Mouse (Mus musculus) kidney, adult 2 months (tissue): ENCODE measurements at regions not wholly inside any gene's neighbourhood (a gene's known extent, or its start where the extent isn't known, plus 50 kb on each side); places are given as distances from the start of the nearest gene placed in this dataset.

Experiments
- DNase-seq: peaks from one replicate; pipeline ENCODE4 v3.0.0; 2021
- H3K27ac ChIP-seq: fragments of 200-500 bp; 2 replicates; pipeline ENCODE4 v1.5.1; 2012; ENCODE audit warnings: low read depth, low read length, control low read depth, inconsistent platforms; ENCODE audit not compliant: insufficient read depth
- H3K27me3 ChIP-seq: fragments of 200-500 bp; replicated peaks from 2 replicates; pipeline ENCODE4 v1.6.1; 2012; ENCODE audit warnings: mild to moderate bottlenecking, moderate library complexity, low read length, inconsistent platforms; ENCODE audit not compliant: control insufficient read depth, insufficient read depth
- H3K36me3 ChIP-seq: fragments of 200-500 bp; 2 replicates; pipeline ENCODE4 v1.6.1; 2012; ENCODE audit warnings: mild to moderate bottlenecking, moderate library complexity, low read length, inconsistent platforms; ENCODE audit not compliant: control insufficient read depth, insufficient read depth
- H3K4me1 ChIP-seq: fragments of 200-500 bp; 2 replicates; pipeline ENCODE4 v1.6.1; 2011; ENCODE audit warnings: low read length; ENCODE audit not compliant: control insufficient read depth, insufficient read depth
- H3K4me3 ChIP-seq: fragments of 200-500 bp; 2 replicates; pipeline ENCODE4 v1.5.1; 2011; ENCODE audit warnings: mild to moderate bottlenecking, low read depth, low read length, control low read depth; ENCODE audit not compliant: insufficient read depth
- CTCF ChIP-seq: fragments of 200-500 bp; conservative IDR thresholded peaks from 2 replicates; pipeline ENCODE4 v1.5.1; 2011; ENCODE audit warnings: low read depth, mild to moderate bottlenecking, control low read depth, low read length, moderate library complexity, mixed read lengths; ENCODE audit not compliant: insufficient read depth, insufficient read length
- POLR2A ChIP-seq: fragments of 200-500 bp; IDR thresholded peaks from one replicate; pipeline ENCODE4 v1.6.1; 2011; ENCODE audit warnings: low read depth, low read length, control low read depth
- WGBS: fragments of 180-500 bp; shearing (Covaris S2); methylation state at CpG from one replicate; pipeline ENCODE4 v1.1.7; 2018; 5-methylcytosine and 5-hydroxymethylcytosine counted together

DNA sequence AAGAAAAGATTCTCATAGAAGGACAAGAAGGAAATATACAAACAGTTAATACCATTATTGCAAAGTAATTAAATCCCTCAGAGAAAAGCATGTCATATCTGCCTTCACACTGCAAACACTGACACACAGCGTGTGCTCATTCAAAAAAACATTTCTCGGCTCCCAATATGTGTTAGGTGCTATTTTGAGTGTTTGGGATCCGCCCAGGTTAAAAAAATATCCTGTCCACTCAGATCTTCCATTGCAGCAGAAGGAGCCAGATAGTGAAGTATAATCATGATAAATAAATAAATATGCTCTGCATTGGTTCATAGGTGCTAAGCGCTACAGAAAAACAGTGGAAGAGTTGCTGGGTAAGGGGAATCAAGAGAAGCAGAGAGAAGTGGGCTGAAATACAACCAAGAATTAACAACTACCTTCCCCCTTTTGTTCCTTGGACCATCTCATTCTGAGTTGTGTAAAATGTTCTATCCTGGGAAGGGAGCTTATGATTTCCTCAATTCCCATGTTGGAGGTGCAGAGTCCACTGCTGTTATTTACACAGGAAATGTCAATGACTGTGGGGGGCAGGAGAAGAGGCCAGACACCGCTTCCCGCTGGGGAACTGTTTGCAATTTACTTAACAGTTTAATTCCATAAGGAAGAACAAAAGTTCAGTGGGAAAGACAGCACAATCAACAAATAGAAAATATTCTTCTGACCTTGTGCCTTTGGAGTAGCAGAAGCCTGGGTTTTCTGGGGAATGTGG lies 139.9 kb downstream of the Tle1 start:
- peak; percentile 34 for DNase-seq
- no peak overlapping the region for H3K27ac ChIP-seq
- WGBS: 69% methylated on average over 6 of the region's 6 CpGs

GRCm38 (mm10) chr4:72049638-72050454 lies 150.9 kb downstream of the Tle1 start:
- no peak overlapping the region for H3K4me3 ChIP-seq
- H3K27me3 ChIP-seq: no peaks in the 10 kb centered on the region
- H3K4me1 ChIP-seq: no peaks in the 10 kb centered on the region
- no peaks in the 10 kb centered on the region for H3K36me3 ChIP-seq
- no peak for DNase-seq
- no peak for TF ChIP-seq CTCF
- TF ChIP-seq POLR2A: no peak
- WGBS: 20% methylated on average over 6 of the region's 6 CpGs
- no peak overlapping the region for H3K27ac ChIP-seq

More for the DNA sequence above, 139.9 kb downstream of the Tle1 start:
- H3K4me1 ChIP-seq: 0 out of 2 replicates have a peak, but pooled peaks cover 4% of the 10 kb centered on the region
- TF ChIP-seq POLR2A (no peak), CTCF (no peak)
- H3K27me3 ChIP-seq: no peaks in the 10 kb centered on the region
- no peaks in the 10 kb centered on the region for H3K36me3 ChIP-seq
- no peak overlapping the region for H3K4me3 ChIP-seq

- H3K27ac ChIP-seq: no peak overlapping the region
- 82% methylated on average over 2 of the region's 2 CpGs for WGBS
- TF ChIP-seq CTCF (no peak), POLR2A (no peak)
- no peaks in the 10 kb centered on the region for H3K27me3 ChIP-seq
- H3K4me1 ChIP-seq: no peaks in the 10 kb centered on the region
- no peaks in the 10 kb centered on the region for H3K36me3 ChIP-seq
- no peak overlapping the region for H3K4me3 ChIP-seq
- no peak for DNase-seq
Observed at GRCm38 (mm10) chr4:72022152-72022551, 178.6 kb downstream of the Tle1 start.

GRCm38 (mm10) chr4:72014221-72014850 lies 186.4 kb downstream of the Tle1 start:
- H3K4me1 ChIP-seq: no peaks in the 10 kb centered on the region
- H3K27ac ChIP-seq: peak overlapping the region; percentile 45; the same call in 1 of the 2 replicates
- TF ChIP-seq CTCF (no peak), POLR2A (no peak)
- no peak overlapping the region for H3K4me3 ChIP-seq
- no peaks in the 10 kb centered on the region for H3K27me3 ChIP-seq
- no peaks in the 10 kb centered on the region for H3K36me3 ChIP-seq
- 43% methylated on average over 2 of the region's 2 CpGs for WGBS
- peak; percentile 55 for DNase-seq

DNA sequence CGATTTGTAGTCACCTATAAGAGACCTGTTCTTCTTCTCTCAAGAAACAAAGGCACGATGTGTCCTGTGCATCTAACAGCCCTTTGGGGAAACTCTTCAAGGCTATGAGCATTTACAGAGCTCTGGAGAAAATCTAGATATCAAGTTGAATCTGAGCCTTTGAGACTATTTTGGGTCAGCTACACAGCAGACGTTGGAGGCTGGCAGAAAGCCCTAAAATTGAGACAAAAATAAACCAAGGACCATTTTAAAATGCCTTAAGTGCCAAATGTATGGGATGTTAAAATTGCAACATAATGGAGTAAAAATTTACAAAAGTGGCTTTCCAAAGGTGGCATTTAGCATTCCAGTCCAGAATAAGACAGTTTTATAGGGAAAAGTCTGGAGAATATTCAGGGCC lies 187.1 kb downstream of the Tle1 start:
- peak; percentile 18 for DNase-seq
- Histone ChIP-seq H3K27ac (no peak overlapping the region), H3K27me3 (no peaks in the 10 kb centered on the region), H3K4me3 (no peak overlapping the region), H3K36me3 (no peaks in the 10 kb centered on the region), H3K4me1 (no peaks in the 10 kb centered on the region)
- TF ChIP-seq POLR2A (no peak), CTCF (no peak)
- 65% methylated on average over 3 of the region's 3 CpGs for WGBS

- H3K4me1 ChIP-seq: no peaks in the 10 kb centered on the region
- no peak overlapping the region for H3K4me3 ChIP-seq
- H3K27me3 ChIP-seq: no peaks in the 10 kb centered on the region
- H3K36me3 ChIP-seq: no peaks in the 10 kb centered on the region
- DNase-seq: peak; percentile 54
- no peak for TF ChIP-seq CTCF
- no peak for TF ChIP-seq POLR2A
- H3K27ac ChIP-seq: no peak overlapping the region
- WGBS: 81% methylated on average over 4 of the region's 4 CpGs
Observed at GRCm38 (mm10) chr4:72010316-72010715, 190.4 kb downstream of the Tle1 start.

DNA sequence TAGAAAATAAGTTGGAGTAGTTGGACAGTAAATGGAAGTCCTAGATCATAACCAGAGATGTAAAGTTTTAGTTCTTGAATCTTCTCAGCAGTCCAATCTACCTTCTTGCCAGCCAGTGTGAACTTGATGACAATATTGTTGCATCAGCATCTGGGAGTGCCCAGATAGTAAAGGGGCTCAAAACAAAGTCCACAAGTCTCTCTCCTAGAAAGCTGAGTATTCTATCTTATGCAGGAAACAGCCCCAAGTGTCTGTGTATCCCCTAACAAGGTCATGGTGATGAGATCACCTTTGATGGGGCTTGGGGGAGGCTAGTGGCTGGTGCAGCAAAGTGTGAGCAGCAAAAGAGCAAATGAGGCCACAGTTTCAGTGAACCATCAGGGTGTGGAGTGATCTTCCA lies 194.8 kb downstream of the Tle1 start:
- TF ChIP-seq CTCF (no peak), POLR2A (no peak)
- H3K36me3 ChIP-seq: no peaks in the 10 kb centered on the region
- H3K27ac ChIP-seq: no peak overlapping the region
- H3K4me3 ChIP-seq: no peak overlapping the region
- no peaks in the 10 kb centered on the region for H3K4me1 ChIP-seq
- no peak for DNase-seq
- no peaks in the 10 kb centered on the region for H3K27me3 ChIP-seq
